Mouse (Mus musculus): Measurements from ENCODE around the gene Nadsyn1. TPM values are rescaled to one million over a fixed set of nuclear protein-coding genes. Genes with fewer than 3 reads are reported as not detected.

Gene Nadsyn1
- total and polyA plus RNA-seq, 3 experiments, result 7.4 to 10.0 TPM; not detected in 1

- DNase-seq (ENCODE audit: low read depth, low spot score), result no peak
- no peak overlapping the region for H3K4me3 ChIP-seq (ENCODE audit: control insufficient read depth in 1 of 2, insufficient read depth in 1 of 2, low read depth in 2 of 2, low read length in 2 of 2)
- H3K36me3 ChIP-seq (ENCODE audit: control insufficient read depth in 1 of 2, insufficient read depth in 2 of 2, low read length in 2 of 2), result no peaks in the 10 kb centered on the region
- H3K79me2 ChIP-seq (ENCODE audit: control insufficient read depth, insufficient read depth, low read length, poor library complexity), result no peaks in the 10 kb centered on the region
- no peak overlapping the region for H3K9ac ChIP-seq (ENCODE audit: control insufficient read depth, low read depth, low read length, poor library complexity, severe bottlenecking)
- peaks cover 0 to 2% of the 10 kb centered on the region in 2 experiments; a peak in 1 of 4 replicates for H3K27me3 ChIP-seq (ENCODE audit: control insufficient read depth in 1 of 2, insufficient read depth in 2 of 2, low read length in 2 of 2)
- H3K27ac ChIP-seq (ENCODE audit: control insufficient read depth, low read depth, low read length), result no peak overlapping the region
- no peaks in the 10 kb centered on the region for H3K9me3 ChIP-seq (replicated peaks; ENCODE audit: insufficient read depth, low read length)
- H3K4me1 ChIP-seq (ENCODE audit: control insufficient read depth in 1 of 2, insufficient read depth in 2 of 2, low read length in 2 of 2), result no peaks in the 10 kb centered on the region
- TF ChIP-seq MEF2A (IDR thresholded peaks at IDR 0.05; ENCODE audit: extremely low read depth, insufficient replicate concordance, low read depth, low read length, poor library complexity, severe bottlenecking) (no peak), MAFK (IDR thresholded peaks at IDR 0.05; ENCODE audit: borderline replicate concordance, low read depth, low read length) (no peak), MAX (IDR thresholded peaks at IDR 0.05; ENCODE audit: low read length) (no peak), NRF1 (IDR thresholded peaks at IDR 0.05; ENCODE audit: insufficient read depth, low read depth, low read length, poor library complexity, severe bottlenecking) (no peak), KAT2A (conservative IDR thresholded peaks at IDR 0.05; ENCODE audit: low read depth, low read length) (no peak), NELFE (IDR thresholded peaks at IDR 0.05; ENCODE audit: low read depth, low read length) (no peak), CHD2 (IDR thresholded peaks at IDR 0.05; ENCODE audit: low read length) (no peak), SMC3 (IDR thresholded peaks at IDR 0.05; ENCODE audit: low read depth, low read length) (no peak), MYC (IDR thresholded peaks at IDR 0.05; ENCODE audit: low read depth, low read length) (no peak)
Measured at GRCm38 (mm10) chr7:143776137-143776536, 46.5 kb downstream of the Nadsyn1 start.

- H3K27ac ChIP-seq (ENCODE audit: control insufficient read depth, low read depth, low read length), result no peak overlapping the region
- no peaks in the 10 kb centered on the region for H3K79me2 ChIP-seq (ENCODE audit: control insufficient read depth, insufficient read depth, low read length, poor library complexity)
- H3K27me3 ChIP-seq (ENCODE audit: control insufficient read depth in 1 of 2, insufficient read depth in 2 of 2, low read length in 2 of 2), result no peaks in the 10 kb centered on the region; a peak in 1 of 4 replicates
Measured at GRCm38 (mm10) chr7:143769461-143769860, 53.2 kb downstream of the Nadsyn1 start.

More at GRCm38 (mm10) chr7:143769461-143769860, 53.2 kb downstream of the Nadsyn1 start:
- H3K4me3 ChIP-seq (ENCODE audit: control insufficient read depth in 1 of 2, insufficient read depth in 1 of 2, low read depth in 2 of 2, low read length in 2 of 2), result no peak overlapping the region
- TF ChIP-seq ZNF384 (IDR thresholded peaks at IDR 0.05; ENCODE audit: low read depth, low read length) (no peak), CHD2 (IDR thresholded peaks at IDR 0.05; ENCODE audit: low read length) (no peak), MYC (IDR thresholded peaks at IDR 0.05; ENCODE audit: low read depth, low read length) (no peak), USF2 (IDR thresholded peaks at IDR 0.05; ENCODE audit: borderline replicate concordance in 1 of 2, insufficient read depth in 1 of 2, low read depth in 1 of 2, low read length in 2 of 2) (no peak), GATA1 (IDR thresholded peaks at IDR 0.05; ENCODE audit: low read depth, low read length) (no peak), MEF2A (IDR thresholded peaks at IDR 0.05; ENCODE audit: extremely low read depth, insufficient replicate concordance, low read depth, low read length, poor library complexity, severe bottlenecking) (no peak), TBP (IDR thresholded peaks at IDR 0.05; ENCODE audit: low read depth, low read length) (no peak), CTCF (IDR thresholded peaks at IDR 0.05 in 2 of 3, conservative IDR thresholded peaks at IDR 0.05 in 1 of 3; ENCODE audit: control insufficient read depth in 1 of 3, insufficient read depth in 1 of 3, low read depth in 2 of 3, low read length in 3 of 3, poor library complexity in 1 of 3, severe bottlenecking in 1 of 3) (no peak), TCF12 (IDR thresholded peaks at IDR 0.05; ENCODE audit: low read depth, low read length) (no peak), E2F4 (IDR thresholded peaks at IDR 0.05; ENCODE audit: borderline replicate concordance, low read depth, low read length) (no peak), ETS1 (IDR thresholded peaks at IDR 0.05; ENCODE audit: low read depth, low read length) (no peak), POLR2A (IDR thresholded peaks at IDR 0.05; ENCODE audit: control insufficient read depth in 1 of 2, insufficient read depth in 1 of 2, low read depth in 1 of 2, low read length in 2 of 2, poor library complexity in 1 of 2) (no peak), POLR2AphosphoS2 (IDR thresholded peaks at IDR 0.05; ENCODE audit: low read length) (no peak), ZKSCAN1 (IDR thresholded peaks at IDR 0.05; ENCODE audit: low read depth, low read length) (no peak), JUND (IDR thresholded peaks at IDR 0.05; ENCODE audit: low read depth, low read length) (no peak), HCFC1 (IDR thresholded peaks at IDR 0.05; ENCODE audit: low read depth, low read length) (no peak), SMC3 (IDR thresholded peaks at IDR 0.05; ENCODE audit: low read depth, low read length) (no peak)
- no peak for DNase-seq (ENCODE audit: low read depth, low spot score)
- no peak overlapping the region for H3K9ac ChIP-seq (ENCODE audit: control insufficient read depth, low read depth, low read length, poor library complexity, severe bottlenecking)
- no peaks in the 10 kb centered on the region for H3K9me3 ChIP-seq (replicated peaks; ENCODE audit: insufficient read depth, low read length)
- H3K4me1 ChIP-seq (ENCODE audit: control insufficient read depth in 1 of 2, insufficient read depth in 2 of 2, low read length in 2 of 2), result no peaks in the 10 kb centered on the region
- no peaks in the 10 kb centered on the region for H3K36me3 ChIP-seq (ENCODE audit: control insufficient read depth in 1 of 2, insufficient read depth in 2 of 2, low read length in 2 of 2)

All from MEL (cell line).